Mouse (Mus musculus) MEL-GATA-1-ER (cell line): Measurements from ENCODE around the gene 1700017B05Rik.
"Not testable (repeated sequence)": the region's sequence is repeated elsewhere in the genome, so short reads cannot be mapped to it uniquely, and the experiment has no call there.

Source experiments
- DNase-seq: peaks from one replicate; pipeline ENCODE4 v3.0.0-alpha.2; 2012; ENCODE audit warnings: low read depth; ENCODE audit errors: extremely low read depth

Gene 1700017B05Rik

DNA sequence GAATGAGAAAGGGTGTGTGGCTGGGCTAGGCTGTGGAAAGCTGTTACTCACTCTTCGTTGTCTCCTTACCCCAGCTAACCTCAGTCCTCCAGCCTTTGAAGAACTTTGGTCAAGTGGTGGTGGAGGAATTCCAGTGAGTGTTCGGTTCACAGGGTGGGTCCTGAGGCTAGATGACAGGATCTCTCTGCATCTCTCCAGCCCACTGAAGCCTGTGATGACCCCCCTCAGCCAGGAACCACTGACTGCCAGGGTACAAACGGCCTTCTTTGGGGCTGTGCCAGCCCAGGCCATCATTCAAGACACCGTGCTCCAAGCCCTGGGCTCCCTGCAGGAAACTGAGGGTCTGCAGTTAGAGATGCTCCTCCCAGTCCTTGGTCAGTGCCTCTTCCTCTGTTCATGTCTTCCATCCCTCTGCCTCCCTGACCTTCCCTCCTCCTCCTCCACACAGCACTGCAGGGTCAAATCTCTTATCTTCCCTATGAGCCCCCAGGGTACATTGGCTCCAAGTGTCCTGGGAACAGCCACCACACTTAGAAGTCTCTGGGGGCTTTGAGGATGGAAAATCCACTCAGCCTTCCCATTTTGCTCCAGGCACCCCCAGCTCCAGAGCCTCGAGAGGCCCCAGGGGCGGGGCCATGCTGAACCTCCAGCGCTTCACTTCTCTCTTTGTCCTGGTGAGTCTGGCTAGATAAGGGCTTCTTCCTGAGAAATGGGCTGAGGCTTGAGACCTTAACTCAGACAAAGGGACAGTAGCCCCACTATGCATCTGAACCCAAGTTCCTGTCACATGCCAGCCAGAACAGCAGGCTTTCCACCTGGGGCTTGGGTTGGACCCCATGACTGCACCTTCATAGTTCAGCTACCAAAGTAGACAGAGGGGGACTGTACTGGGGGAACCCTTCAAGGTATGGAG lies 14.1 kb downstream of the 1700017B05Rik start:
- no peak for DNase-seq

DNA sequence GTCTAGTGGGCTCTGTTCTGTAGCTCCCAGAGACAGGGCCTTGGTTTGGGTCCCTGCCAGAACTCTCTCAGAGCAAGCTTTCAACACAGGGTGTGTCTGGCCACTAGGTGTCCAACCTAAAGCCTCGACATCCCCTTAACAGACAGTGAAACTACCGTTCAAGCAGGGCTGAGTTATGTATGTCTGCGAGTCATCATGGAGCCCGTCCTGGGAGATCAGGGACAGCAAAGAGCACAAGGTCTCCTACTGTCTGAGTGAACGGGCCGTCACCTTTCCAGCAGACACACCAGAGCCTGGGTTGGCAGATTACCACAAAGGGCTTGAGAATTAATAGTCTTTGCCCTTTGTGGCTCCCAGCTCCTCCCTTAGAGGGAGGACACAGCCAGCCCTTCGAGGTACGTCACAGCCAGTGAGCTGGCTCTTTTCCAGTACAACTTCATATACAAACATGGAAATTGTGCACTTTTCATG lies 15.2 kb downstream of the 1700017B05Rik start:
- no peak for DNase-seq

DNA sequence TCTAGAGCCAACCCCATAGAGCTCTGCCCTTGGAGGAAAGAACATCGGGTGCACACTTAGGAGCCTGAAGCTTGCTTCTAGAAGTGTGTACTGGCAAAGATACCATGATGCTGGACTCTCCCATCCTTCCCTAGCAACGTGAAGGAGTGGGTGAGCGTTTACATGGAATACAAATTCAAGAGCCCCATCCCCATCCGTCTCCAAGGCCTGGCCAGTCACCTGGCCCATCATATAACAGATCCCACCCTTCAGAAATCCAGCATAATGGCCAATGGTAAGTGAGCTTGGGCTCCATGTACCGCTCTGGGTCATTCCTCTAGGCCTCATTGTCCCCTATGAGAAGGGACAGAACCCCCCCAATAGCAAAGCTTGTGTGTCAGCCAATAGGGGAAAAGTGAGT lies 15.9 kb downstream of the 1700017B05Rik start:
- DNase-seq, result no peak

DNA sequence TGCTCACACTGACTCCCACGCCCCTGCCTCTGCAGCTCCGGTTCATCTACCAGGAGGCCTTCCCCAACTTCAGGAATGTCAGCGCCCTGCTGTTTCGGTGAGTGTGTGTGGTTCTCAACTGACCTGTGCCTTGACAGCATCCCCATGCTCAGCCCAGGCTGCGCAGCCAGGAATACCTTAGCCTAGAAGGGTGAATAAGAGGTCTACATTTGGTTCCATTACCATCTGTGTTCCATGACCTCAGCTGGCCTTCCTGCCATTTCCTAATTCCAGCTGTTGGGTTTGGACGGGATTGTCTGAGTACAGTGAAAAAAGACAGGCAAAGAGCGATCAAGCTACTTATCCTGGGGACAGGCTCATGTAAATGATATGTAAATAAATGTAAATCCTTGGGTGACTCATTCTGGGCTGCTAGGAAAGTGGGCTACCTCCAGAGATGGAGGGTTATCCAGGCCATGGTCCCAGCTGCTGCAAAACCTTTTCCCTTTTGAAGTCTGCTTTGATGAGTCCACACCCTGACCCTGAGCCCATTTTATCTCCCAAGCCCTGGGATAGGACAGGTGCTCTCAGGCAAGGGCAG lies 18.2 kb downstream of the 1700017B05Rik start:
- no peak for DNase-seq

DNA sequence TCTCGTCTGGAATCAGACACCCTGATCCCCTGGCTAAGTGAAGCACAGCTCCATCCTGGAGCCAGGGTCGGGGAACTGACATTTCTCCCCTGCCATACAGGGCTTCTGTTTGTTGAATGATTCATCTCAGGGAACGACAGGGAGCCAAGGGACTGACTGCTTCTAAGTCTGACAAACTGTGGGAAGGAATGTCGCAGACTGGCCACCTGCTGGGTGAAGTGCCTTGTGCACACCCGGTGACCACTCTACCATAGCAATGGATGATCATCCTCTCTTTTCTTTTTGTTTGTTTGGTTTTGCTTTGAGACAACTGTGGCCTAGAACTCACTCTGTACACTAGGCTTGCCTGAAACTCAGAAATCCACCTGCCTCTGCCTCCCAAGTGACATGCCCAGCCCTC lies 19.5 kb downstream of the 1700017B05Rik start:
- DNase-seq, result no peak

DNA sequence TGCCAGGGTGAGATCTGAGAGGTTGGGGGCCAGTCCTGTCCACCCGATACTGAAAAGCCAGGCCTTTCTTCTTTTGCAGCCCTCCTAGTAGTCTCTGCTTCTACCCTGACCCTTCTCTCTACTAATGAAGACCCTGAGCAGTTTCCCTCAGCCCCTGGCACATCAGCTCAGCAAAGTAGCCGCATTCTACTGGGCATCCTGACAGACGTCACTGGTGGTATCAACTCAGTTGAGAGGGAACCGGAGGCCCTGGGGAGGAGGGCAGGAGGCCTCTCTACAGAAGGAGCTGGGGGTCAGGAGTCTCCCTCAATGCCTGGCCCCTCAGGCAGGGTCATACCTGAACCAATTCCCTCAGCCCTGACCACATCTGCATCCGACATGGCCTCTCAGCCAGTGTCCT lies 21.3 kb downstream of the 1700017B05Rik start:
- no peak for DNase-seq

DNA sequence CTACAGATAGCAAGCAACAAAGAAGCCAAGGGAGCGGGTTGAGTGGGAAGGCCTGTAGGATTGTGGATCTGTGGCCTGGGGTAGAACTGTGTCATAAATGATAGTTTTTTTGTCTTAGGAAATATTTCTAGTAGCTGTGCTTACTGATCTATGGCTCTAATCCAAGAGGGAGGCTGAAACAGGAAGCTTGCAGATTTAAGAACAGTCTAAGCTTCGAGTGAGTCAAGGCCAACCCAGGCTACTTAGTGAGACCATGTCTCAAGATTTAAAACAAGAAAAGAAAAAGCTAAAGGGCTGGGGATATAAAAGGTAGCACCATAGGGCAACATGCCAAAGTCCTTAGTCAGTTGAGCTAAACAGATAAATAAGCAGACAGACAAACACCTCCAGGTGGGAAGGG lies 24.2 kb downstream of the 1700017B05Rik start:
- DNase-seq, result no peak

DNA sequence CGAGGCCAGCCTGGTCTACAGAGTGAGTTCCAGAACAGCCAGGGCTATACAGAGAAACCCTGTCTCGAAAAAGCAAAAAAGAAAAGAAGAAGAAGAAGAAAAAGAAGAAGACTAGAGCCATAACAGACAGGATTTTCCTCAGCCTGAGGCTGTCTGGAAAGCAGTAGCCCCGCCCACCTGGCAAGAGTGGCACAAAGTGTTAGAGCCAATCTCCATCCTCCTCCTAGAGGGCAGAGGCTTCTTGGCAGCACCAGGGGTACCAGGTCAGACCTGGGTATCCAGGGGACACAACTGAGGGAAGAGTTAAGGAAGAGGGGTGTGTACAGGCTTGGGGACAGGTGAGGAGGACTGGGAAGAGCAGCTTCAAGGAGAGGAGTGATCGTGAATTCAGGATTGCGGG lies 24.7 kb downstream of the 1700017B05Rik start:
- DNase-seq, result no peak

DNA sequence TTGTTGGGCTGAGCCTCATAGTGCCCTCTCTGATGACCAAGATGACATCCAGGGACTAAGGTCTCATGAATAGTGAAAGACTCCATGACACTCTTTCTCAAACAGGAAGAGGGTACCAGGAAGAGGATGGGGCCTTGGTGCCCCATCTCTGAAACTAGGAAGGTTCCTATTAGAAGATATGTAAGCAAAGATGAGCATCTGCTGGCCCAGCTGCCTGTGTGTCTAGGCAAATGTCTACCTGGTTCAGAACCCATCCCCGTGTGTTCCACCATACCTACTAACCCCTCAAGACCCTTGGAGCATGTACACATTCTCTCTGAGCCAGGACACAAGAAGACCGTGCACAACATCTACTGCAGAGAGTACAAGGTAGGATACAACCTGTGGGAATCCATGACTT lies 26.2 kb downstream of the 1700017B05Rik start, which contains the start of gene Trcg1:
Gene Trcg1 (plus strand): TSS at position 301 of the 400 bp plus-strand sequence.
- no peak for DNase-seq

DNA sequence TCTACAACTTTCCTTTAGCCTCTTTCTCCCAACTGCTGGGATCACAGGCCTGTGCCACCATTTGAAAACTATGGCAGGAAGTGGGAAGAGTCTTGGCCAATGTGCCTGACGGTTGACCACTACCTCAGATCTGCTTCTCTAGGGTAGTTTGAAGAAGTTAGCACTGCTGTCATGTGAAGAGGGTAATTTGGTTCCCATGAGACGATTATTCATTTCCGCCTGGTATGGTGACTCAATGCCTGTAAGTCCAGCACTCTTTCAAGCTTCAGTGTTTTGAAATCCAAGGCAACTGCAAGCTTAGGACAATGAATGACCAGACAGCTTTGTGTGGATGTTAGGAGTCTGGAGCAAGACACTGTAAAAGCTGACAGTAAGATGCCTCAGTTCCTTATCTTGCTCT lies 28.6 kb downstream of the 1700017B05Rik start:
- no peak for DNase-seq

DNA sequence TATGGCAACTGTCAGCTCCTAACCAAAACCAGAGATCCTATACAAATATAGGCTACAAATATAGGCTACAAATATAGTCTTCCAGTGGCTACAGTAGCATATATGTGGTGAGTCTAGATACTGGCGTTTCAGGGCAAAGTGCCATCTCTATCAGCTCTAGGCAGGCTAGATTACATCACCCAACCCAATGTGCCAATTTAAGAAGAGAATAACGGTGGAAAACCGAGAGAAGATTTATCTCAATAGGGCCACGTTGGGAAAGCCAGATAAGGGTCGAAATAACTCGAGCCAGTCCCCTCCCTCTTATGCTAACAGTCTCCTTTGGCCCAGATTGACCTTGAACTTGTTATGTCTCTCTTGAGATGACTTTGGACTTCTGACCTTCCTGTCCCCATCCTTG lies 29.3 kb downstream of the 1700017B05Rik start:
- peak; percentile 47 for DNase-seq

DNA sequence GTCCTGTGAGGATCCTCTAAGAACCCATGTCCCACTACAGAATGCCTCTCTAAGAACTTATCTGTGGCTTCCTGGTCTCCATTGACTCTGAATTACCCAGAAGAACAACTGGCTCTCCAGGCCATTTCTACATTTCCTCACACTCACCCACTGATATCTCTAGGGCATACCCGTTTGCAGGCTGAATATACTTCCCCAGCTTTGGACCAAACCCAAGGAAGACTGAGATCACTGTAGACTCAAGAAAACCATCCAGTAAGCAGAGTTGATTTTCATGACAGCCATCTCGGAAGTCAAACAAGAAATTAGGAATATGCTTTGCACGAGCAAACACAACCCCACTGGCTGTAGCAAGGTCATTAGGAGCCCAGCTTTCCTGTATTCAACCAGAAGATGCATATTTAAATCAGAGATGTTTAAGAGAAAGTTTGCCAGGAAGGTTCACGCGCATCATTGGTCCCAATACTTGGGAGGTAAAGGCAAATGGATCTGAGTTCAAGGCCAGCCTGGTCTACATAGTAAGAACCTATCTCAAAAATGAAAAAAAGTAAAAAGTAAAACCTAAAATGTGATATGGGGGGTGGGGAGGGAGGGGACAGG lies 30.0 kb downstream of the 1700017B05Rik start:
- no peak for DNase-seq

DNA sequence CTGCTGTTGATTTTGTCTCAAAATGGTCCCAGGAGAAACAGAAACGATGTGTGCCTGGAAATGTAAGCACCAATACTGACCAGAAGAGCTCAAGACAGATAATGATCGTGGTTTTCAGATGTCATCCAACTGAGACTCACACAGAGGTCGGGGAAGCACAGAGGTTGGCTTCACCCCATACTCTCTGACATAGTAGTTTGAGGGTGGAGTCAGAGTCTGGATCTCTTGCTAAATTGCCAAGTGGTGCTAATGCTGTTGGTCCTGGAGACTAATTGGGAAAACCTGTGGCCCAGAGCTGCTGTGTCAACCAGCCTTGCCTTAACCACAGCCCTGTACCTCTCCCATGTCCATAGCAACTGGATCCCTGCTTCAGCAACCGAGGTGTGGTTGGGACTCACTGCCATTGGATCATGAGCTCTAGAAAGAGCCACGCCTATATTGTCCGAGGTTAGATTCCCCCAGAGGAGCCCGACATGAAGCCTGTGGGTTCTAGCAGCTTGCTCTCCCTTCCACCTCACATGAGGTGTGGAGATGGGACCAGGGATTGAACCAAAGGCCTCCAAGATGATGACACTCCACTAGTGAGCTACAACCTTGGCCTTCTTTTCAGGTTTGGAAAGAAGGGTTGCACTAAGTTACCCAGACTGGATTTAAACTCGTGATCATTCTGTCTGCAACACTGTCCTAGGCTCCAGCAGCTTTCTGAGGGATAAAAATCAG lies 30.7 kb downstream of the 1700017B05Rik start:
- DNase-seq, result no peak

DNA sequence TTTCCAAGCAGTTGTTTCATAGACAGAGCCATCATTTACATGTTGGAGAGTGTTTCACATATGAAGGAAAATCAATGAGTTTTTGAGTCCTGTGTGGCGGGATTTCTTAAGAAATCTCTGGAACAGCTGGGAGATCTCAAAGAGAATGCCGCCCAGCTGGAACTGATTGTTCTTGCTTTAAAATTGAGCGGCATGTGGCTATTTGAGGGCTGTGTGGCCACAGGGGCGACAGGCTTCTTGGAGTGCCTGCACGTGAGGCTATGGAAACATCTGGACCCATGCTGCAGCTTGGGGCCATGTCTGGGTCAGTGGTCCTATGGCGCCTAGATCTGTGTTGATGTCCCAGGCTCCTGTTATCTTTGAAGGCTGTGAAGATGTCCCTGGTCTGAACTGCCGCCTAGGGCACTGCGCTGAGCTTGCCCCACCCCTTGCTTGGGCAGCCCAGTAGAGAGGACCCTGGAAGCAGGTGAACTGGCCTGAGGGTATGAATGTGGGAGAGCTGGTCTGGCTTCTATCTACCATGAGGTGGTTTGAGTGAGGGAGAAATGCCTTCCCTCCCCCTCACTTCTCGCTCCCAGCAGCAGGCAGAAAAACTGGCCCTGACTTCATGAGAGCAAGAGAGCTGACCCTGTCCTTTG lies 32.1 kb downstream of the 1700017B05Rik start:
- no peak for DNase-seq

DNA sequence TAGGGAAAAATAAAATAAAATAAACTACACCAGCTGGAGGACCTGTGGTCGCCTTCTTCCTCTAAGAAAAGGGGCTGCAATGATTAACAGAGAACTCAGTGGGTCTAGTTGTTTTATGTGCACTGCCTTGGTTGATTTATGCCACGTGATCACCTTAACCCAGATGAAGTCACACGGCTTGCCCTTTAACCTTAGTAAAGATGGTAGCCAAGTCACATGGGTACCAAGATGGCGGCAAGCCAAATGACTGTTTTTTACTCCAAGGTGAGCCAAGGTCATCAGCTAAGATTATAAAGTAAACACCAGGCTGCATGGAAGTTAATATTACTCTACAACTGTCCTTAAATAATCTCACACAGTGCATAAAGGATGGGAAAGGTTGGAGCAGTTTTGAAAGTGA lies 32.7 kb downstream of the 1700017B05Rik start:
- DNase-seq, result no peak

DNA sequence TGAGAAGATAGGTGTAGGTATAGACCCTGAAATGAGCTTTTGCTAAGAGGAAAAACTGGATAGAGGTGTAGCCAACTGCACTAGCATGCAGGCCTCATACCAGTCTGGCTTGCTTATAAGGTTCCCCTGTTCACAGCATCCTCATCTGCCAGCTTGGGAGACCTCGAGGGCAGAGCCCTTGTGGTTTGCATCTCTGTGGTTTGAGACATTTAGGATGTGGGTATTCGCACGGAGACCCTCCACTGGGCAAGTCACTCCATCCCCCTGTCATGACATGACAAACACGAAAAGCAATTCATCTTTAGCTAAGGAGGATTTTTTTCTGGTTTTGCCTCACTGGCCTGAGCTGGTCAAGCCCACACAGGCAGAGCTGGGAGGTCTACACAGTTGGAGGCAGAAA lies 34.2 kb downstream of the 1700017B05Rik start:
- no peak for DNase-seq

DNA sequence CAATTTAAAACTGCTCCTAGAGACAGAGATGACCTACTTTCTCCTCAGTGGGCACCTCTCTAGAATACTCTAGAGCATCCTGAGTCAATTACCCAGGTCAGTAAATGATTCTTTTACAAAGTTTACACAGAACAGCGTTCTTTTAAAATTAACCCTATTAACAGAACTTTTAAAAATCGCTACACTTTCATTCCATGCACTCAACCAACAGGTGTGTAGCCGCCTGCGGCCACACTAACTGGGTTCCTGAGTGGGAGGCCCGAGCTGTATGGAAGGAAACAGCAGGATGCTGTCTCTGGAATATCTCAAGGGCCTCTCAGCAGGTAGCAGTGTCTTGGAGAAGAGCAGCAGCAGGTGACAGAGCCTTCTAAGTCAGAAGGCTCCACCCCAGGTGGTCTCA lies 35.2 kb downstream of the 1700017B05Rik start:
- DNase-seq, result no peak

DNA sequence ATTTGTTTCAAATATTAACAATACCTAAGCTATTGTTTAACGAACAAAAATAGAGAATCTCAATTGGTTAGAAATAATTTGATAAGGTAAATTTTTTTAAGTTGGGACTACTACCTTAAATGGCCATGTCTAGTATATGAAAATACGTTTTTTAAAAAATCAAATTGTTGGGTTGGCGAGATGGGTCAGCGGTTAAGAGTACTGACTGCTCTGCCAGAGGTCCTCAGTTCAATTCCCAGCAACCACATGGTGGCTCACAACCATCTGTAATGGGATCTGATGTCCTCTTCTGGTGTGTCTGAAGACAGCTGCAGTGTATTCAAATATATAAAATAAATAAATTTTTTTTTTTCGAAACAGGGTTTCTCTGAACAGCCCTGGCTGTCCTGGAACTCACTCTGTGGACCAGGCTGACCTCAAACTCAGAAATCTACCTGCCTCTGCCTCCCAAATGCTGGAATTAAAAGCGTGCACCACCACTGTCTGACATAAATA lies 35.7 kb downstream of the 1700017B05Rik start:
- DNase-seq, result not testable (repeated sequence)

DNA sequence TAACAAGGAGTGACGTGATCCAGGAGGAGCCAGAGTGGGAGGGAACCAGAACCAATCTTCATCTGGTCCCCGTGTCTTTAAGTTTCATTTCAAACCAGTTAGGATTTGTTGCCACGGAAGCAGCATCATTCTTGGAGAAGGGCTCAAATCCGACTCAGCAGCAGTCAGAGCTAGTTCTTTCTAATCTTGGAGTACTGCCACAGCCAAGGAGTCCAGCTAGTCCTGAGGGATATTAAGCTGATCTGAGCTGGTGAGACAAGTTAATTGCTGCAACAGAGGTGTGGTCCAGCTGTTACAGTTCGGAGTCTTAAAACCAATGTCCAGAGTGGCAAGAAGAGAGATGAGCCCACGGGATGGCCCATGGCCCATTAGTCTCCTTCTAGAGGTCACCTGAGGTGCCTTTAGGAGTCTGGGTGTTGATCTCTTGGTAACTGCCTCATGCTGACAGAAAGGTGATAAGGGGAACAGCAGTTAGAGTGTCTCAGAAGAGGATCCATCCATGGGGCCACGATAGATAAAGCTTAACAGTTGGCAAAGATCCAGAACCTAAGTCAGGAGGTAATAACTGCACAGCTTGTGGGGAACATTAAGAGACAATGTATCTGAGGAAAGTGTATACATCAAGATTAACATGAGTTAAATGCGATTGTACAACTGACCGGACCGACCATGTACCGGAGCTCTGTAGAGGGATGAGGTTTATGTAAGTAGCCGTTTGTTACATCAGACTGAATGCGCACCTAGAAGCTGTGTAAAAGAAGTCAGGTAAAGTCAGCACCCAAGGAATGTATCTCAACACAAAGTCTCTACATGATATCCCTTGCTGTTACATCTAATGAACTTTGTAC lies 36.4 kb downstream of the 1700017B05Rik start:
- DNase-seq, result peak; percentile 92

DNA sequence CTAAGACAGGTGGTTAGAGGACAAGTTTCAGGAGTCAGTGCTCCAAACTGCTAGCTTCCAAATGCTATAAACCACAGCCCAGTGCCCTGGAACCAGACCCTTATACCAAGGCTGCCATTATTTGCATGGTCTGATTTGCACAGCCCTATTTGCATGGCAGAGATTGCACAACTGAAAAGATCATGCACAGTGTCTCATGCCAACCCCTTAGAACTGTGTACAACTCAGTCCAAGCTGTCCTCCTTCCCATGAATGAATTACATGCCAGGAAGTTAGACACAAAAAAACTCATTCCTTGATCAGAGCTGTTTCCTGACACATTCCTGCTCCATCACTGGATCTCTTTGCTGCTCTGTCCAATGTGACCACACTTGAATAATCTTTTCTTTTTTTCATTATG lies 39.1 kb downstream of the 1700017B05Rik start:
- no peak for DNase-seq
